Mouse (Mus musculus) stomach, postnatal 0 days (tissue): ENCODE measurements around the gene Arpc1a. TPM values are rescaled to one million over a fixed set of nuclear protein-coding genes. Genes with fewer than 3 reads are reported as not detected.

Experiments
- ATAC-seq: fragments of 200-750 bp; cut with Nextera tagmentation; 2 replicates; pipeline ENCODE4 v1.8.0; 2017; ENCODE audit not compliant: low FRiP score, low TSS enrichment
- DNase-seq: peaks from one replicate; pipeline ENCODE4 v3.0.0-alpha.2; 2016; ENCODE audit warnings: low spot score
- H3K27ac ChIP-seq: fragments of 300-500 bp; sonication (generic); replicated peaks from 2 replicates; pipeline ENCODE4 v1.5.1; 2014; ENCODE audit warnings: mild to moderate bottlenecking, control low read depth
- H3K27me3 ChIP-seq: fragments of 300-500 bp; sonication (generic); 2 replicates; pipeline ENCODE4 v1.6.1; 2014; ENCODE audit warnings: low read length; ENCODE audit not compliant: control insufficient read depth, insufficient read depth
- H3K36me3 ChIP-seq: fragments of 300-500 bp; sonication (generic); 2 replicates; pipeline ENCODE4 v1.6.1; 2014; ENCODE audit warnings: low read length, mixed read lengths; ENCODE audit not compliant: control insufficient read depth, insufficient read depth
- H3K4me1 ChIP-seq: fragments of 300-500 bp; sonication (generic); replicated peaks from 2 replicates; pipeline ENCODE4 v1.6.1; 2014; ENCODE audit warnings: antibody characterized with exemption; ENCODE audit not compliant: control insufficient read depth, insufficient read depth
- H3K4me2 ChIP-seq: fragments of 300-500 bp; sonication (generic); replicated peaks from 2 replicates; pipeline ENCODE4 v1.6.1; 2014; ENCODE audit warnings: low read depth, mild to moderate bottlenecking, control low read depth, moderate library complexity
- H3K4me3 ChIP-seq: fragments of 300-500 bp; sonication (generic); 2 replicates; pipeline ENCODE4 v1.5.1; 2014; ENCODE audit warnings: low read depth, low read length, control low read depth
- H3K9ac ChIP-seq: fragments of 300-500 bp; sonication (generic); 2 replicates; pipeline ENCODE4 v1.6.1; 2014; ENCODE audit warnings: mild to moderate bottlenecking, low read length, control low read depth, mixed read lengths
- H3K9me3 ChIP-seq: fragments of 300-500 bp; sonication (generic); 2 replicates; pipeline ENCODE4 v1.6.1; 2016; ENCODE audit warnings: low read length; ENCODE audit not compliant: control insufficient read depth
- CTCF ChIP-seq: IDR thresholded peaks from 2 replicates; pipeline ENCODE4 v1.5.1; 2016; ENCODE audit warnings: antibody characterized with exemption, low read depth, mild to moderate bottlenecking, moderate library complexity
- EP300 ChIP-seq: optimal IDR thresholded peaks from 2 replicates; pipeline ENCODE3; 2016; ENCODE audit warnings: antibody characterized with exemption
- WGBS: fragments of 180-500 bp; shearing (Covaris S2); extraction: QIAGEN DNeasy Blood & Tissue Kit; methylation state at CpG from one replicate; pipeline ENCODE4 v1.1.7; 2014; 5-methylcytosine and 5-hydroxymethylcytosine counted together
- polyA plus RNA-seq: library from polyadenylated mRNA; unstranded; fragments of >200 nt; fragmentation: Nextera tagmentation; extraction: Ambion mirVana; gene quantifications from 2 replicates; pipeline ENCODE4 v1.2.1, GENCODE M21; 2015

The Arpc1a gene
- polyA plus RNA-seq, 1 experiment from 2014 or later, result 145 TPM

DNA sequence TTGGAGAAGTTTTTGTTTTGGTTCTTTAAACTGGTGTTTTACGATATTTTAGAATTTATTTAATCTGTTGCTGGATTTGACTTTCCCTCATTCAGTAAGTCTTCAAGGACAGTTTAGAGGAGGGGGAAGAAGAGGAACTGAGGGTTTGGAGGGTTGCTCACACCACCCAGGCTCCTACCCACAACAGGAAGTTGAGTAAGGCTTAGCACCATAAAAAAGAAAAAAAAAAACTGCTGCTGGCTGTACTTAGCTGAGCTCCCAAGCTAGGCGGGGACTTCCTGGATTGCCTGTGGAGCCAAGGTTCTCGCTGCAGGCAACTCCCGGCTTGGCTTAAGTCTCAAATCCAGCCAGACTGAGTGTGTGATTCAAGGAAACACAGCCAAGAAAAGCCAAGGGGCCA lies 32.7 kb downstream of the Arpc1a start:
- Histone ChIP-seq H3K9me3 (no peaks in the 10 kb centered on the region), H3K36me3 (peaks cover 2% of the 10 kb centered on the region; the same call in 1 of the 2 replicates), H3K27ac (peak overlapping the region; percentile 86), H3K4me1 (peaks cover 2% of the 10 kb centered on the region; the same call in 1 of the 2 replicates), H3K4me2 (peak overlapping the region; percentile 34; the same call in 1 of the 2 replicates), H3K27me3 (no peaks in the 10 kb centered on the region), H3K4me3 (no peak overlapping the region), H3K9ac (peak overlapping the region; percentile 35; the same call in 1 of the 2 replicates)
- TF ChIP-seq EP300 (no peak), CTCF (no peak)
- WGBS, result 13% methylated on average over 4 of the region's 4 CpGs
- ATAC-seq (peak; percentile 60), DNase-seq (peak; percentile 66)

DNA sequence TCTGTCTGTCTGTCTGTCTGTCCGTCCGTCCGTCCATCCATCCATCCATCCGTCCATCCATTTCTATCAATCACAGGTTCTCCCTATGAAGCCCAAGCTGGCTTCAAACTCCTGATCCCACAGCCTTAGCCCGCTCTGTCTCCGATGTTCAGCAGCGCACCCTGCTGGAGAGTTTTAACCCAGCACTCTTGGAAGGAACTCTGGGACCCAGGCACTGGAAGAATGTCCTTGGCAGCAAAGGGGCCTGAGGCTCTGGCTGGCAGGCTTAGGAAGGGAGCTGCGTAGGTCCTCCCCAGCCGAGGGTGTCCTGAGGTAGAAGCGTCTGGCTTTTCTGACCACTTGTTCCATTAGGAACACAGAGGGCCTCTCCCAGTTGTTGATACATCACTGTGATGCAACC lies 33.3 kb downstream of the Arpc1a start:
- Histone ChIP-seq H3K27ac (peak overlapping the region; percentile 86), H3K9me3 (no peaks in the 10 kb centered on the region), H3K36me3 (peaks cover 4% of the 10 kb centered on the region), H3K4me2 (peak overlapping the region; percentile 34; the same call in 1 of the 2 replicates), H3K27me3 (no peaks in the 10 kb centered on the region), H3K9ac (peak overlapping the region; percentile 27; the same call in 1 of the 2 replicates), H3K4me3 (no peak overlapping the region), H3K4me1 (peaks cover 2% of the 10 kb centered on the region; the same call in 1 of the 2 replicates)
- WGBS, result 38% methylated on average over 10 of the region's 10 CpGs
- DNase-seq, result peak; percentile 72
- TF ChIP-seq EP300, result no peak
- peak; percentile 85 for TF ChIP-seq CTCF
- peak; percentile 18; the same call in 1 of the 2 replicates for ATAC-seq

DNA sequence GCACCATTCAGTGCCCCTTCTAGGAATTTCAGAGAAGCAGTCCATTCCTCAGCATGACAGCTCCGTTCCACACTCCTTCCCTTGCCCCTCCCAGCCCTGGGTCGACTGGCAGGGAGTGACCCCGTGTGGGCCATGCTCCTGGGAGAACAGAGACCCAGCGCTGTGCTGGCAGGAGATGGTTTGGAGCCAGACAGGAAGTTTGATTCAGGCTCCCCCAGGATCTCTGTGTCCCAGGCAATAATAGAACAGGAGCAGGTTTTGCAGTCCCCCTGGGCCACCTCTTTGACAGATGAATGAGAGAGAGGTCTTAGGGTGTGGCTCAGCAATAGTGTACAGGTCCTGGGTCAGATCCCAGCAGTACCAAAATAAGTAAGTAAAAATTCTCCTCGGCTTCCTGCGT lies 34.4 kb downstream of the Arpc1a start:
- no peak for TF ChIP-seq EP300
- no peak for TF ChIP-seq CTCF
- Histone ChIP-seq H3K9me3 (no peaks in the 10 kb centered on the region), H3K27ac (no peak overlapping the region), H3K9ac (no peak overlapping the region), H3K4me2 (no peak overlapping the region), H3K36me3 (peaks cover 12% of the 10 kb centered on the region), H3K4me3 (no peak overlapping the region), H3K27me3 (no peaks in the 10 kb centered on the region), H3K4me1 (peaks cover 2% of the 10 kb centered on the region; the same call in 1 of the 2 replicates)
- ATAC-seq (no peak), DNase-seq (no peak)
- WGBS, result 42% methylated on average over 6 of the region's 6 CpGs

DNA sequence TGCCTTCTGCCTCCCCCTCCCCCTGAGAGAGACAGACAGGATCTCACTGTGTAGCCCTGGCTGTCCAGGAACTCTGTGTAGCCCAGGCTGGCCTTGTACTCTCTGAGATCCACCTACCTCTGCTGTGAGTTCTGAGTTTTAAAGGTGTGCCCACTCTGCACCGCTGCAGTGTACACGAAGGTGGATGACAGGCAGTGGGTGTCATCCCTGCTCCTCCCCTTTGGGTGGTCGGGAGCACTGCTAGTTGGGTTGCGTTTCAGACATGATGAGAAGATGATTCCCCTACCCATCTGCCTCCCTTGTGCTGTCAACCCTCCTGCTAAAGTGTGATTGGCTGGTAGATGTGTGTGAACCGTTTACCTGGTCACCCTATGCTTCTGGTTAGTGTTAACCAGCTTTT lies 34.8 kb downstream of the Arpc1a start:
- H3K27me3 ChIP-seq, result no peaks in the 10 kb centered on the region
- TF ChIP-seq EP300 (no peak), CTCF (no peak)
- H3K9ac ChIP-seq, result no peak overlapping the region
- no peak for DNase-seq
- ATAC-seq, result no peak
- no peaks in the 10 kb centered on the region for H3K9me3 ChIP-seq
- H3K27ac ChIP-seq, result no peak overlapping the region
- H3K4me2 ChIP-seq, result no peak overlapping the region
- 91% methylated on average over 5 of the region's 5 CpGs for WGBS
- peaks cover 2% of the 10 kb centered on the region; the same call in 1 of the 2 replicates for H3K4me1 ChIP-seq
- H3K36me3 ChIP-seq, result peaks cover 14% of the 10 kb centered on the region
- H3K4me3 ChIP-seq, result no peak overlapping the region

- Histone ChIP-seq H3K9ac (no peak overlapping the region), H3K9me3 (no peaks in the 10 kb centered on the region), H3K4me1 (peaks cover 2% of the 10 kb centered on the region; the same call in 1 of the 2 replicates), H3K27ac (no peak overlapping the region), H3K4me3 (no peak overlapping the region), H3K4me2 (no peak overlapping the region), H3K36me3 (peaks cover 14% of the 10 kb centered on the region), H3K27me3 (no peaks in the 10 kb centered on the region)
- TF ChIP-seq CTCF (peak; percentile 64), EP300 (no peak)
- WGBS, result 89% methylated on average over 2 of the region's 2 CpGs
- no peak for DNase-seq
- no peak for ATAC-seq
Measured at GRCm38 (mm10) chr5:145119385-145119784, 35.8 kb downstream of the Arpc1a start.

- no peak overlapping the region for H3K9ac ChIP-seq
- H3K4me2 ChIP-seq, result no peak overlapping the region
- no peaks in the 10 kb centered on the region for H3K27me3 ChIP-seq
- peaks cover 14% of the 10 kb centered on the region for H3K36me3 ChIP-seq
- DNase-seq, result no peak
- TF ChIP-seq EP300 (no peak), CTCF (no peak)
- H3K4me1 ChIP-seq, result peaks cover 2% of the 10 kb centered on the region; the same call in 1 of the 2 replicates
- no peak for ATAC-seq
- no peak overlapping the region for H3K27ac ChIP-seq
- H3K9me3 ChIP-seq, result no peaks in the 10 kb centered on the region
- H3K4me3 ChIP-seq, result no peak overlapping the region
- 69% methylated on average over 7 of the region's 7 CpGs for WGBS
Measured at GRCm38 (mm10) chr5:145120921-145121320, 37.3 kb downstream of the Arpc1a start.
